Mouse (Mus musculus) yolk sac, embryonic 10.5 days (tissue): ENCODE results near the gene Tmem119.

Experiments used
- DNase-seq: peaks from one replicate; pipeline ENCODE4 v3.0.0-alpha.2; 2017; ENCODE audit warnings: low spot score

Tmem119 gene

DNA sequence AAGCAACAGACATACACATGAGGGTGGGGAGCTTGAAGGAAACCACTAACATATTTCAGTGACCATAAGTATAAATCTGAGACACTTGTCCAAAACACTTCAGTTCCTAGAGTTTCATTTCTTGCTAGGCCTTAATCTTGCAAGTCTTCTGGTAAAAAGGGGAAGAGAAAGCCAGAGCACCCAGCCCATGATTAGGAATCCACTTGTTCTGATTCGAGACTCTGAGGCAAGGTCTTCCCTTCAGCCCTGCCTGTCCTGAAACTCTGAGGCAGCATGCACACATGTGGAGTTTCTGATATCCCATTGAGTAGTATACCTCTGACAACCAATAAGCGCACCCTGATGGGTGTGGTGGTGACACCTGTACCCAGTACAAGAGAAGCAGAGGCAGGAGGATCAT lies 38.7 kb downstream of the Tmem119 start:
- no peak for DNase-seq

DNA sequence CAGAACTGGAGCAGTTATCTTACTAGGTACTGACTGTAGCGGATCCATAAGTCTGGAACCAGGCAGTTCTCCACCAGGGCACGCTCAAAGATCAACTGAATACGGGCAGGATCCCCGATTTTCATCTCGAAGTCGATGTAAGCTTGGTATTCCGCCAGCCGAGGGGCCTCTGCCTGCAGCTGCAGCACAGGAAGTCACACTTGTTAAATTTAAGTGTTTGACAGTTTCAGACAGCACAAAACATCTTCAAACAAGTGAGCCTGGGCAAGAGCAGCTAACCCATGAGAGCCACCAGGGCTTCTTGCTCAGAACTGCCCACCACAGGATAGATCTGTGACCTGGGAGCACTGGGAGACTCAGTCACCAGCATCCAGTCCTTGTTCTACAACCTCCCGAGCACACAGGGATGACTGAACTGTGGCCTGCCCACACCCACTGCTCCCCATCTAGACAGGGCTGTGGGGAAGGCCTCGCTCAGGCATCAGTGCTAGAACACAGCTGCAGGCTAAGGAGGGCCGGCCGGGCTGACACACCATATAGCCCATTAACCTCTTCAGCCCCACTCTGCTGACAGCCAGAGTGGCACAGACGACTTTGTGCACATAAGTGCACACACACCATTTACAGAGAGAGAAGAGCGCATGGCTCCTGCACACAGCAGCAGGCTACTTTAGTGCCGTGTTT lies 44.8 kb downstream of the Tmem119 start:
- DNase-seq, result no peak

DNA sequence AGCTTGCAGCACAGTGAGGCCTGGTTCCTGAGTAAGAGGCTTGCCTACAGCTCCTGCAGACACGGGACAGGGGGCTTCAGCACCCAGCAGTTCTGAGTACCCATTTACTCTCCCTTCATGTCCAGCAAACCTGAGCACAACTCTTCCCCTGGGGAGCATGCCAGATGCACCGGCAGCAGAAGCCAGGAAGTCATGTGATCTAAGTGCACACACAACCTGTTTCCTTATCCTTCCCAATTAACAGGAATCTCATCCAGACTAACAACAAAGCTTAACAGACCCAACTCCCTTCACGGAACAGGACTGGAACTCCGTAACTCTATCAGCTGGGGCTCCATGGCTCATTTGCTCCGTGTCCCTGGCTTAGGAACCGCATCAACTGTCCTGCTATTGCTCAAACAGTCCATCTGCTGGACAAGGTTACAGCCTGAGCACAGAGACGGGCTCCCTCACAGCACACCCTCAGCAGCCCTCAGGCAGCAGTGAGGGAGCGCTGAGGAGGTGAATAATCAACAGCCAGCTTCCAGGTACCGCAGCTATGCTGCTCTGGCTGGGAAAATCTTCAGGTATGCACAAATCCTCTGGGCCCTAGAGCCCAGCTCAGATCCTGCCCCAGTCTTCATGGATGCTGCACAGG lies 48.7 kb downstream of the Tmem119 start:
- DNase-seq, result no peak

DNA sequence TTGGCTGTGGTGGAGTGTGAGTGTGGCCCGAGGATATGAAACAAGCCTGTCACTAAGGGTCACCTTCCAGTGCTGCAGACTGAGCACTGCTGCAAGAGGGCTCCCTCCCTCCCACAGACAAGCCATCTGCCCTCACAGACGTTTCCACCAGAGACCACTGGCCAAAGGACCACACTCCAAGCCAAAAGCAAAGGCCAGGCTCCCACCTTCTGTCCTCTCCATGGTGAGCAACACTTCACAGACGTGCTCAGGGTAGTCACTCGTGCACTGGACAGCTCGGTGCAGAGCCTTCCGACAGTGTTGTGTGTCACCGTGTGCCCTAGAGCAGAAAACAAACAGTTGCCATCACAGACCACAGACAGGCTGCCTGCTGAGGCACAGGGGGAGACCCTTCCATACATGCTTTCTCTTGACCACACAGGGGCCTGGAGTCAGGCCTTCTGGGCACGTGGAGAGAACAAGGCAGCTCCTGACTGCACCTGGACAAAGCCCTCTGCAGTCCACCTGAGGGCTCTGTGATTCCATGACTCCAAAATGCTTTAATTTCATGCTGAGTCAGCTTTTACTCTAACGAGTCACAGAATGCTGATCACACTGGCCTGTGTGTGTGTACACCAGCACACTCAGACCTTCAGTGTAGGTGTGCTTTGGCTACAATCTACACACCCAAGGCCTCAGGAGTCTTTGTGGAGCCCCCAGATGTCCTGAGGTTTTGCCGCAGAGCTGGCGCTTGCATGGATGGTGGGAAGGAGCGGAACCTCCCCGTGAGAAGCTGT lies 51.6 kb downstream of the Tmem119 start:
- no peak for DNase-seq

DNA sequence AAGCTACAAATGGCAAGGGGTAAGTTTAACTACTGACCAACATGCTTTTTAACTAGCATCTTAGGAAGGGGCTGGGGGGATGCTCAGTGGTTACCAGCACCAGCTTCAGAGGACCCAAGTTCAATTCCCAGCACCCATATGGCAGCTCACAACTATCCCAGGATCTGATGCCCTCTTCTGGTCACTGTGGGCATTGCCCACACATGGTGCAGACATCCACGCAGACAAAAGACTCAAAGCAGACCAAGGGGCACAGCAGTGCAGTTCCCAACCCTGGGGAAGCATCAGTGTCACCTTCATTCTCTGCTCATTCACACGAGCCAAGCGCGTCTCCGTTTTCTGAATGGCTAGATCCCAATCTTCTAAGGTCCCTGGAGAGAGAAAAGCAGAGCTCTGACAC lies 52.7 kb downstream of the Tmem119 start:
- no peak for DNase-seq
